8 mouse cellular contexts compared by ENCODE assay signal in genomic region chr15:78926021-78926919, GRCm38 (mm10). TPM values are rescaled to one million over a fixed set of nuclear protein-coding genes. Genes with fewer than 3 reads are reported as not detected.
DNase-seq lines count a peak whose midpoint lies in the region; ATAC-seq and TF ChIP-seq lines count a peak whose summit lies in the region.

Gene Lgals1, plus strand, starts transcription at chr15:78926725.

- WGBS in hindbrain, embryonic 15.5 days: 8% methylated on average over 20 of the region's 20 CpGs
- 11% methylated on average over 20 of the region's 20 CpGs for WGBS in macrophage (ENCODE audit: missing documents)

- H3K9me3 ChIP-seq in hindbrain, embryonic 15.5 days: no peaks in the 10 kb centered on the region

- peak; percentile 94 for DNase-seq in adipocyte (ENCODE audit: low spot score)
- peak; percentile 81 to 88 for DNase-seq in cerebellum, postnatal 25 days
- peak; percentile 94 for DNase-seq in gastrocnemius, adult 2 months
- DNase-seq in left cerebral cortex, adult 2 months (ENCODE audit: extremely low spot score in 1 of 2, low spot score in 2 of 2): peak in 1 of 2 experiments; percentile 47
- peak; percentile 81 to 83 for DNase-seq in right cerebral cortex, postnatal 10 days (ENCODE audit: low spot score in 2 of 2)
- peak; percentile 80 for DNase-seq in yolk sac, embryonic 10.5 days (ENCODE audit: low spot score)

- no peak for TF ChIP-seq CTCF in gastrocnemius, adult 2 months (IDR thresholded peaks at IDR 0.05)
- TF ChIP-seq CTCF in left cerebral cortex, adult 2 months (IDR thresholded peaks at IDR 0.05): no peak

- no peak within 1 kb of the TSS; the same call in 1 of the 2 replicates for H3K9ac ChIP-seq in hindbrain, embryonic 15.5 days

- no peaks in the 10 kb centered on the region for H3K36me3 ChIP-seq in hindbrain, embryonic 15.5 days
- peaks cover 13% of the 10 kb centered on the region; the same call in 1 of the 2 replicates for H3K36me3 ChIP-seq in macrophage (ENCODE audit: inconsistent target)

- ATAC-seq in hindbrain, embryonic 15.5 days (ENCODE audit: low FRiP score, low read depth): peak; percentile 65

- H3K27ac ChIP-seq in gastrocnemius, adult 2 months: peak within 1 kb of the TSS; percentile 95
- H3K27ac ChIP-seq in hindbrain, embryonic 15.5 days (replicated peaks): peak within 1 kb of the TSS; percentile 52; the same call in 1 of the 2 replicates
- peak within 1 kb of the TSS; percentile 50 for H3K27ac ChIP-seq in left cerebral cortex, adult 2 months
- peak within 1 kb of the TSS; percentile 96 for H3K27ac ChIP-seq in macrophage

- intact Hi-C loops in gastrocnemius, adult 2 months (cut with DNase I): no loop called here
- intact Hi-C loops in left cerebral cortex, adult 2 months (cut with DNase I): no loop called here

- H3K4me2 ChIP-seq in hindbrain, embryonic 15.5 days: peak within 1 kb of the TSS; percentile 57

- peaks cover 26% of the 10 kb centered on the region for H3K4me1 ChIP-seq in hindbrain, embryonic 15.5 days (replicated peaks)

- H3K27me3 ChIP-seq in hindbrain, embryonic 15.5 days: peaks cover 10% of the 10 kb centered on the region; the same call in 1 of the 2 replicates

- peaks cover 20% of the 10 kb centered on the region for H3K79me2 ChIP-seq in macrophage (ENCODE audit: inconsistent target)

- H3K4me3 ChIP-seq in gastrocnemius, adult 2 months: peak within 1 kb of the TSS; percentile 80
- peak within 1 kb of the TSS; percentile 31 for H3K4me3 ChIP-seq in hindbrain, embryonic 15.5 days
- H3K4me3 ChIP-seq in left cerebral cortex, adult 2 months: peak within 1 kb of the TSS; percentile 39; the same call in 1 of the 2 replicates
- H3K4me3 ChIP-seq in macrophage (ENCODE audit: inconsistent target): peak within 1 kb of the TSS; percentile 88

RNA-seq across cellular contexts. Expression of gene Lgals1, which starts in this region (rescaled TPM):
- total RNA-seq in gastrocnemius, adult 2 months (2021): 100 to 1,000 TPM; 197 to 272 TPM
- 113 and 134 TPM in 2 replicates for polyA plus RNA-seq in hindbrain, embryonic 15.5 days (2015; fragmentation: Nextera tagmentation; extraction: Ambion mirVana)
- 10 to 100 TPM; 19.8 to 20.4 TPM for total RNA-seq in left cerebral cortex, adult 2 months (2021)
- total RNA-seq in macrophage (2018; cell fraction: chromatin; rRNA removed): 100 to 1,000 TPM in 1 of 26 experiments, 10 to 100 TPM in 25; 10.4 to 333 (median 30.0) TPM
- total RNA-seq in macrophage (2018; cell fraction: cytosol; rRNA removed): 1,000 to 10,000 TPM in 18 of 26 experiments, 100 to 1,000 TPM in 8; 732 to 2,113 (median 1,238) TPM
- total RNA-seq in macrophage (2018; cell fraction: nucleus; rRNA removed): 100 to 1,000 TPM in 25 of 26 experiments, 10 to 100 TPM in 1; 69.0 to 290 (median 144) TPM
- polyA plus RNA-seq in macrophage (2018): 1,502 to 3,219 TPM (median 3,114 TPM) in 3 replicates

Comparison
In these comparisons a context has a peak if more than half of its experiments do, and no peak if none do; other contexts are left out.
1. RNA of gene Lgals1 (total RNA-seq): 197 to 272 TPM in gastrocnemius, adult 2 months; 19.8 to 20.4 TPM in left cerebral cortex, adult 2 months; every median in the first group is over 4 times any median in the second.
2. RNA of gene Lgals1 (polyA plus RNA-seq): 1,502 to 3,219 TPM in macrophage; 113 to 134 TPM in hindbrain, embryonic 15.5 days; every median in the first group is over 10 times any median in the second.
3. H3K4me3 ChIP-seq: peak in every context shown above with its lines; median percentile 88 in macrophage; 80 in gastrocnemius, adult 2 months; 39 in left cerebral cortex, adult 2 months; 31 in hindbrain, embryonic 15.5 days.
4. Peak in every context shown above with its lines, with median percentiles within 50 percentile points of each other: H3K27ac ChIP-seq.